Mouse (Mus musculus): ENCODE measurements at regions not wholly inside any gene's neighbourhood (a gene's known extent, or its start where the extent isn't known, plus 50 kb on each side); places are given as distances from the start of the nearest gene placed in this dataset.

- TF ChIP-seq USF1 (IDR thresholded peaks at IDR 0.05; ENCODE audit: low read depth, low read length) (no peak), CHD2 (IDR thresholded peaks at IDR 0.05; ENCODE audit: low read length) (no peak), POLR2A (IDR thresholded peaks at IDR 0.05; ENCODE audit: control insufficient read depth in 1 of 2, insufficient read depth in 1 of 2, low read depth in 1 of 2, low read length in 2 of 2, poor library complexity in 1 of 2) (no peak)
Measured at GRCm38 (mm10) chr1:105093012-105093411, 263.5 kb downstream of the Rnf152 start.

All from MEL (cell line).